Mouse (Mus musculus) olfactory bulb, adult 2 months (tissue): ENCODE data around the gene Ankrd13c.

ENCODE experiments used
- CTCF ChIP-seq: fragments of 200-500 bp; IDR thresholded peaks from 2 replicates; pipeline ENCODE4 v1.5.1; 2012; ENCODE audit warnings: low read depth, mild to moderate bottlenecking, low read length, moderate library complexity; ENCODE audit not compliant: insufficient read depth
- POLR2A ChIP-seq: fragments of 200-500 bp; IDR thresholded peaks from 2 replicates; pipeline ENCODE4 v1.6.1; 2012; ENCODE audit warnings: mild to moderate bottlenecking, low read depth, low read length, moderate library complexity; ENCODE audit not compliant: insufficient read depth

DNA sequence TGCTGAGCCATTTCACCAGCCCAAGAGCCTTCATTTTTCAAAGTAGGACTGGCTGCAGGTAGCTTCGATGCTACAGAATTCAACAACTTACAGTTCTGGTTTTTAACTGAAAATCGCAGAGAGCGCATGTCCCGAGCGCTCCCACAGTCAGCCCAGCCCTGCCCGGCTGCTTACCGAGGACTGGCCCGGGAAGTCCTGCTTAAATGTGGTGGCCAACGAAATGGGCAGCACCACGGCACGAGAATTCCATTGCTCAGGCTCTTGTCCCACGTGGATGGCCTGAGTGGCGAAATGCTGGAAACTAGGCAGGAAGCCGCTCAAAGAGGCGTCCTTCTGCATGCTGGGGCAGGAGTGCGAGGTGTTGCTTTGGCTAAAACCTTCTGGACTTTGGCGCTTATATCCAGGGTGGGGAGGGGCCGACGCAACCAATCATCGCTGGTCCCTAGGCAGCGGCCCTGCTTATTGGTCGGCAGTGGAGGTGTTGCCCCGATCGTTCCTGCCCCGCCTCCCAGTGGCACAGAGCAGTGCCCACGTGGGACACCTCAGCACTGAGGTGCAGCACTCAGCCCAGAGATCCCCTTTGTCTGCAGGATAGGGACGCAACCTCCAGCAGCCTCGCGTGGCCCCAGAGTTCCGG lies 22.2 kb upstream of the Ankrd13c start, which contains the start of gene Cth:
- TF ChIP-seq CTCF: no peak
- 0 out of 2 replicates have a peak, but pooled peaks have one; percentile 19 for TF ChIP-seq POLR2A
